Mouse (Mus musculus) ES-Bruce4 (cell line): ENCODE measurements around the gene Ogfod2. TPM values are rescaled to one million over a fixed set of nuclear protein-coding genes. Genes with fewer than 3 reads are reported as not detected.
A peak's percentile ranks its signal among the peaks of the same experiment; 100 is the strongest.

ENCODE experiments used
- H3K27ac ChIP-seq: 2 replicates; pipeline ENCODE4 v1.5.1; 2012; ENCODE audit warnings: low read length, inconsistent platforms; ENCODE audit not compliant: insufficient read depth
- H3K27me3 ChIP-seq: 2 replicates; pipeline ENCODE4 v1.6.1; 2012; ENCODE audit warnings: mild to moderate bottlenecking, low read length, inconsistent platforms; ENCODE audit not compliant: control insufficient read depth, poor library complexity, insufficient read depth, severe bottlenecking
- H3K36me3 ChIP-seq: 2 replicates; pipeline ENCODE4 v1.6.1; 2012; ENCODE audit warnings: inconsistent platforms, mild to moderate bottlenecking, low read length, moderate library complexity; ENCODE audit not compliant: control insufficient read depth, poor library complexity, insufficient read depth, severe bottlenecking
- H3K4me1 ChIP-seq: one replicate; pipeline ENCODE4 v1.8.1; 2011; ENCODE audit warnings: low read length; ENCODE audit not compliant: control insufficient read depth, insufficient read depth
- H3K4me3 ChIP-seq: 2 replicates; pipeline ENCODE4 v1.5.1; 2011; ENCODE audit warnings: low read depth, mild to moderate bottlenecking, low read length
- H3K9ac ChIP-seq: 2 replicates; pipeline ENCODE4 v1.6.1; 2012; ENCODE audit warnings: low read depth, mild to moderate bottlenecking, inconsistent platforms; ENCODE audit not compliant: poor library complexity, severe bottlenecking
- H3K9me3 ChIP-seq: replicated peaks from 2 replicates; pipeline ENCODE4 v1.6.1; 2012; ENCODE audit warnings: mild to moderate bottlenecking, low read length, inconsistent platforms; ENCODE audit not compliant: control insufficient read depth, poor library complexity, insufficient read depth, severe bottlenecking
- CTCF ChIP-seq: IDR thresholded peaks from one replicate; pipeline ENCODE4 v1.8.1; 2011; ENCODE audit warnings: low read depth, low read length
- EP300 ChIP-seq: IDR thresholded peaks from 2 replicates; pipeline ENCODE4 v1.6.1; 2011; ENCODE audit warnings: low read depth, low read length; ENCODE audit not compliant: insufficient read depth
- POLR2A ChIP-seq: IDR thresholded peaks from one replicate; pipeline ENCODE4 v1.8.1; 2011; ENCODE audit warnings: low read length; ENCODE audit not compliant: insufficient read depth
- polyA plus RNA-seq: library from polyadenylated mRNA; stranded (reverse); fragments of >200 nt; gene quantifications from 2 replicates; pipeline ENCODE4 v1.2.4, GENCODE M21; 2011; ENCODE audit warnings: low read depth; ENCODE audit not compliant: missing spikeins, insufficient read depth, insufficient read length

Ogfod2 gene
- polyA plus RNA-seq, 1 experiment: 4.6 TPM

GRCm38 (mm10) chr5:124152734-124153133, 40.6 kb downstream of the Ogfod2 start:
- H3K9me3 ChIP-seq: no peaks in the 10 kb centered on the region
- no peak overlapping the region for H3K9ac ChIP-seq
- no peaks in the 10 kb centered on the region for H3K27me3 ChIP-seq
- H3K27ac ChIP-seq: no peak overlapping the region
- no peaks in the 10 kb centered on the region for H3K4me1 ChIP-seq
- H3K4me3 ChIP-seq: no peak overlapping the region
- no peaks in the 10 kb centered on the region for H3K36me3 ChIP-seq
- TF ChIP-seq CTCF (no peak), EP300 (no peak), POLR2A (no peak)

DNA sequence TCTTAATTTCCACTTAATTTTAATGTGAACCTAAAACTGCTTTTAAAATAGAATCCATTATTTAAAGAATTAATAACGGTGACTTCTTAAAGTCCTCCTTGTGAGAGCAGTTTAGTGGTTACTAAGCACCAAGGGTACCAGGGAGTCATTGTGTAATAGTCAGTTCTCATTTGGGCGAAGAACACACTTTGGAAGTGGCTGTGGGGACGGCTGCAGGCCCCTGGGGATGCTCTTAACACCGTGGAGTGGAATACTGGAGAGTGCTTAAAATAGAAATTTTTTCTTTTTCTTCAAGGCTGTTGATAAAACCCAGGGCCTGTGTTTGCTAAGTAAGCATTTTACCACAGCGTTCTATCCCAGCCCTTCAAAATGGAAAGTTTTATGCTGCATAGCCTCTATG, 43.8 kb downstream of the Ogfod2 start:
- TF ChIP-seq CTCF (no peak), POLR2A (no peak), EP300 (no peak)
- H3K9ac ChIP-seq: no peak overlapping the region
- no peaks in the 10 kb centered on the region for H3K4me1 ChIP-seq
- H3K4me3 ChIP-seq: no peak overlapping the region
- no peaks in the 10 kb centered on the region for H3K36me3 ChIP-seq
- H3K27me3 ChIP-seq: no peaks in the 10 kb centered on the region
- H3K27ac ChIP-seq: no peak overlapping the region
- H3K9me3 ChIP-seq: no peaks in the 10 kb centered on the region

DNA sequence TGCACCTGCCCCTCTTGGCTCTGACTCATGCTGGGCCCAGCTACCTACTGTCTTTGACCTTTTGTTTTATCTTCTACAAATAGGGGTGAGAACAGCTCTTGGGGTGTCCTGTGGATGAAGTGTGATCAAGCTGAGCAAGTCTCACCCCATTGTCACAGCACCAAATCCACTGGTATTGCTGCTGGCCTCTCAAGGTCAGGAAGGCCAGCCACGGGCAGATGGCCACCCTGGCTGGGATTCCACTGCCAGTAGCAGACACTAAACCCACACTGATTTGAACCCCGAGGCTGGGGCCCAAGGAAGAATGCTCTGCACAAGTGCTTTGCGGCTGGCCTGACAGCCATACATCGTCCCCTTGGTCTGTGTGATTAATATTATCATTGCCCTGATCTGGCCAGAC, 46.2 kb downstream of the Ogfod2 start:
- no peak overlapping the region for H3K9ac ChIP-seq
- H3K27me3 ChIP-seq: no peaks in the 10 kb centered on the region
- no peak overlapping the region for H3K4me3 ChIP-seq
- no peak for TF ChIP-seq CTCF
- no peak for TF ChIP-seq EP300
- TF ChIP-seq POLR2A: no peak
- H3K9me3 ChIP-seq: no peaks in the 10 kb centered on the region
- no peaks in the 10 kb centered on the region for H3K4me1 ChIP-seq
- H3K36me3 ChIP-seq: no peaks in the 10 kb centered on the region
- H3K27ac ChIP-seq: no peak overlapping the region

DNA sequence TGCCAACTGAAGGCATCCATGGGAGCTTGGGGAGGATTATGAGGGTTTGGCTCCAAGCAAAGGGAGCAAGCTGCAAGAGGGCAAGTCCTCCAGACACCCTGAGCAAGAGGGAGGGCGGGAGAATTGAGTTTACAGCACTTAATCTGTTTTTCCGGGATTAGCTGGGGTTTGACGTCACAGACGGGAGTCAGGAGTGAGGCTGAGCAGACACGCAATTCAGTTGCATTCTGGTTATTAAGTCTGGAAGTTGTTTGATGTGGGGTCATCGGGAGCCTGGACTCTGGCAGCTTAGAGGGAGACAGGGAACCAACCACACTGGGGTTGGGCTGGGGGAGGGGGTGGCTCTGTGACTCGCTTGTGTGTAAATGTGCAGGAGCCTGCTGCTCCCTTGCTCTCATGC, 47.4 kb downstream of the Ogfod2 start:
- Histone ChIP-seq H3K27ac (no peak overlapping the region), H3K36me3 (no peaks in the 10 kb centered on the region), H3K9ac (no peak overlapping the region), H3K9me3 (no peaks in the 10 kb centered on the region), H3K27me3 (no peaks in the 10 kb centered on the region), H3K4me3 (no peak overlapping the region), H3K4me1 (no peaks in the 10 kb centered on the region)
- TF ChIP-seq POLR2A (no peak), EP300 (no peak), CTCF (no peak)

- H3K4me3 ChIP-seq: no peak overlapping the region
- no peak overlapping the region for H3K27ac ChIP-seq
- no peaks in the 10 kb centered on the region for H3K9me3 ChIP-seq
- H3K36me3 ChIP-seq: no peaks in the 10 kb centered on the region
- H3K9ac ChIP-seq: no peak overlapping the region
- TF ChIP-seq POLR2A (no peak), CTCF (no peak), EP300 (no peak)
- H3K4me1 ChIP-seq: no peaks in the 10 kb centered on the region
- H3K27me3 ChIP-seq: no peaks in the 10 kb centered on the region
Observed at GRCm38 (mm10) chr5:124161831-124162230, 49.7 kb downstream of the Ogfod2 start.

DNA sequence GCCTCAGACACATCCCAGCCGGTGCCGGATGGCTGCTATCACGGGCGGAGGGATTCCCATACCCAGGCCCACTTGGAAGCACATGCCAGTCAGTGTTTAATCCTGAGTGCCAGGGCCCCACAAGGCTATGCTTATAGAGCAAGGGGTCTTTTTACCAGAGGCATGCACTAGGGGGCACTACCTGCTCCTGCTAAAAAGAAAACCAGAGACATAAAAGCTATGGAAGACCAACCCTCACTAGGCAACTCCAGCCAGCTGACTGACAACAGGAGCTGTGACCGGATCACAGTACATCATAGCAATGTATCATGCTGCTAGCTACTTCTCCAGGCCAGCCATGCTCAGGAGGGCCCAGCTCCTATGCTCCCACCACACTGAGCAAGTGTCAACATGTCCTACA, 50.5 kb downstream of the Ogfod2 start:
- no peaks in the 10 kb centered on the region for H3K4me1 ChIP-seq
- H3K27me3 ChIP-seq: no peaks in the 10 kb centered on the region
- H3K9ac ChIP-seq: no peak overlapping the region
- H3K9me3 ChIP-seq: no peaks in the 10 kb centered on the region
- no peak overlapping the region for H3K4me3 ChIP-seq
- TF ChIP-seq POLR2A: no peak
- TF ChIP-seq CTCF: peak; percentile 44
- TF ChIP-seq EP300: no peak
- H3K27ac ChIP-seq: no peak overlapping the region
- H3K36me3 ChIP-seq: no peaks in the 10 kb centered on the region
